In genomic region chr12:72674820-72675219, GRCm38 (mm10) we compare ENCODE assay signal across 18 mouse cellular contexts. TPM values are rescaled to one million over a fixed set of nuclear protein-coding genes. Genes with fewer than 3 reads are reported as not detected.
A peak's percentile ranks its signal among the peaks of the same experiment; 100 is the strongest.
DNase-seq lines count a peak whose midpoint lies in the region; ATAC-seq and TF ChIP-seq lines count a peak whose summit lies in the region.
"Had no signal": no experiment of that assay in that cellular context is flagged by ENCODE, and none has a peak within 500 bp of the region (broad histone marks: within the 10 kb centered on the region; RNA-seq: fewer than 3 reads in every experiment).

No protein-coding gene starts in this region.

- TF ChIP-seq CTCF in heart, adult 2 months (IDR thresholded peaks at IDR 0.05): no peak

- ATAC-seq in lung, embryonic 15.5 days (ENCODE audit: borderline replicate concordance, extremely low read depth, low FRiP score, low TSS enrichment): peak; percentile 59; the same call in 1 of the 2 replicates
- ATAC-seq: intestine, postnatal 0 days had no signal

- peak in 1 of 2 experiments; percentile 20 for DNase-seq in heart, adult 2 months
- DNase-seq in heart, adult 9 months (ENCODE audit: low spot score in 2 of 2): no peak
- no peak for DNase-seq in lung, postnatal 14 days
- DNase-seq in R1 (ENCODE audit: low read depth, low spot score): peak; percentile 74
- no peak for DNase-seq in gastrocnemius, postnatal 25 days
- no peak for DNase-seq in spleen, postnatal 36 days (ENCODE audit: low spot score in 2 of 2)
- DNase-seq: cerebellum, adult 11-12 months; kidney, postnatal 36 days; right cerebral cortex, postnatal 14 days; thymus, postnatal 25 days had no signal

- no peak overlapping the region for H3K9ac ChIP-seq in heart, adult 2 months (ENCODE audit: low read depth, low read length)
- H3K9ac ChIP-seq in lung, embryonic 15.5 days: no peak overlapping the region

- no peaks in the 10 kb centered on the region for H3K79me2 ChIP-seq in heart, adult 2 months (replicated peaks; ENCODE audit: control insufficient read depth, insufficient read depth, low read length)
- H3K79me2 ChIP-seq in myocyte (ENCODE audit: control insufficient read depth, insufficient read depth): no peaks in the 10 kb centered on the region

- peak overlapping the region; percentile 82 for H3K27ac ChIP-seq in heart, adult 2 months
- peak overlapping the region; percentile 18; the same call in 1 of the 2 replicates for H3K27ac ChIP-seq in lung, embryonic 15.5 days
- H3K27ac ChIP-seq: hindbrain, embryonic 10.5 days had no signal

- WGBS in heart, adult 2 months: 51% methylated on average over 2 of the region's 2 CpGs
- 56% methylated on average over 2 of the region's 2 CpGs for WGBS in lung, embryonic 15.5 days

- TF ChIP-seq POLR2A in heart, adult 2 months (IDR thresholded peaks at IDR 0.05; ENCODE audit: insufficient read depth, low read depth, low read length): no peak
- no peak for TF ChIP-seq POLR2A in myocyte (IDR thresholded peaks at IDR 0.05; ENCODE audit: insufficient read length, low read depth)

- no peaks in the 10 kb centered on the region for H3K9me3 ChIP-seq in lung, embryonic 15.5 days

- no peaks in the 10 kb centered on the region for H3K27me3 ChIP-seq in heart, adult 2 months (ENCODE audit: control insufficient read depth, insufficient read depth, low read length)
- no peaks in the 10 kb centered on the region for H3K27me3 ChIP-seq in lung, embryonic 15.5 days
- no peaks in the 10 kb centered on the region for H3K27me3 ChIP-seq in myocyte (ENCODE audit: control insufficient read depth, insufficient read depth, insufficient read length)

- TF ChIP-seq EP300 in heart, adult 2 months (IDR thresholded peaks at IDR 0.05; ENCODE audit: insufficient read depth, low read depth, low read length): no peak

- no peaks in the 10 kb centered on the region for H3K36me3 ChIP-seq in heart, adult 2 months (ENCODE audit: control insufficient read depth, insufficient read depth, low read length)
- H3K36me3 ChIP-seq in lung, embryonic 15.5 days: no peaks in the 10 kb centered on the region
- no peaks in the 10 kb centered on the region for H3K36me3 ChIP-seq in myocyte (ENCODE audit: control insufficient read depth, insufficient read depth)
- H3K36me3 ChIP-seq: hindbrain, embryonic 10.5 days had no signal

- no peak overlapping the region for H3K4me3 ChIP-seq in heart, adult 2 months
- H3K4me3 ChIP-seq in lung, embryonic 15.5 days: no peak overlapping the region
- H3K4me3 ChIP-seq in myocyte: no peak overlapping the region
- H3K4me3 ChIP-seq: hindbrain, embryonic 10.5 days had no signal

- peaks cover 3% of the 10 kb centered on the region for H3K4me1 ChIP-seq in heart, adult 2 months (ENCODE audit: control insufficient read depth, insufficient read depth, low read length)
- H3K4me1 ChIP-seq in lung, embryonic 15.5 days: peaks cover 10% of the 10 kb centered on the region
- H3K4me1 ChIP-seq: hindbrain, embryonic 10.5 days had no signal

- H3K4me2 ChIP-seq in lung, embryonic 15.5 days: no peak overlapping the region
- peak overlapping the region; percentile 74 for H3K4me2 ChIP-seq in myocyte (ENCODE audit: low read depth)

- H3ac ChIP-seq in myocyte (ENCODE audit: control insufficient read depth, insufficient read length): no peak overlapping the region

- intact Hi-C loops in heart, adult 2 months (cut with DNase I): no loop called here

TF ChIP-seq in myocyte, 11 proteins besides CTCF, POLR2A, EP300 and RAD21:
- no peak for TF ChIP-seq SRF (IDR thresholded peaks at IDR 0.05; ENCODE audit: control insufficient read depth, insufficient read length, low read depth)
- no peak for TF ChIP-seq MYOD1 (IDR thresholded peaks at IDR 0.05; ENCODE audit: control insufficient read depth in 1 of 3, insufficient read length in 2 of 3, low read depth in 2 of 3)
- TF ChIP-seq MAX (IDR thresholded peaks at IDR 0.05; ENCODE audit: low read depth): no peak
- no peak for TF ChIP-seq REST (IDR thresholded peaks at IDR 0.05; ENCODE audit: insufficient read depth, insufficient read length)
- no peak for TF ChIP-seq USF1 (IDR thresholded peaks at IDR 0.05; ENCODE audit: low read depth)
- TF ChIP-seq MYOG (IDR thresholded peaks at IDR 0.05; ENCODE audit: control insufficient read depth in 1 of 3, insufficient read depth in 1 of 3, insufficient read length in 2 of 3, low read depth in 2 of 3): no peak
- no peak for TF ChIP-seq CEBPB (IDR thresholded peaks at IDR 0.05; ENCODE audit: insufficient read depth, poor library complexity, severe bottlenecking)
- TF ChIP-seq TCF12 (IDR thresholded peaks at IDR 0.05; ENCODE audit: insufficient read depth, poor library complexity, severe bottlenecking): no peak
- TF ChIP-seq TCF3 (IDR thresholded peaks at IDR 0.05; ENCODE audit: insufficient read length, low read depth): no peak
- TF ChIP-seq E2F4 (IDR thresholded peaks at IDR 0.05; ENCODE audit: insufficient read depth): no peak
- no peak for TF ChIP-seq POLR2AphosphoS2 (IDR thresholded peaks at IDR 0.05; ENCODE audit: insufficient read length, low read depth)

RNA-seq across cellular contexts. Expression of gene Dhrs7, which starts 10.1 kb away (rescaled TPM):
- total RNA-seq in heart, adult 2 months (2021): 10 to 100 TPM; 54.6 to 65.7 TPM
- polyA plus RNA-seq in heart, adult 2 months (2012; rRNA removed): 47.9 and 57.7 TPM in 2 replicates
- 49.6 and 57.6 TPM in 2 replicates for polyA plus RNA-seq in lung, embryonic 15.5 days (2015; fragmentation: Nextera tagmentation; extraction: Ambion mirVana)
- polyA plus RNA-seq in myocyte (2012; fragmentation: generic; extraction: Trizol): 111 TPM
- 10 to 100 TPM; 17.3 to 26.6 TPM for total RNA-seq in gastrocnemius, postnatal 25 days (2021)

RNA-seq across cellular contexts. Expression of gene Gm4756, which starts 25.4 kb away (rescaled TPM):
- not detected for total RNA-seq in heart, adult 2 months (2021)
- polyA plus RNA-seq in heart, adult 2 months (2012; rRNA removed): not detected in 2 replicates
- polyA plus RNA-seq in lung, embryonic 15.5 days (2015; fragmentation: Nextera tagmentation; extraction: Ambion mirVana): not detected in 2 replicates
- not detected for polyA plus RNA-seq in myocyte (2012; fragmentation: generic; extraction: Trizol)
- not detected for total RNA-seq in gastrocnemius, postnatal 25 days (2021)
- total RNA-seq: adrenal gland, postnatal 4 days; left cerebral cortex, adult 18-20 months; monocyte, adult 5-6 weeks had no signal
- polyA plus RNA-seq: hindbrain, embryonic 10.5 days; intestine, postnatal 0 days; limb, embryonic 14.5 days had no signal
